Mouse (Mus musculus) ovary, postnatal 14 days (tissue): Measurements from ENCODE around the gene Zfand2a.
A peak's percentile ranks its signal among the peaks of the same experiment; 100 is the strongest.

Experiments used
- DNase-seq: peaks from one replicate; pipeline ENCODE4 v3.0.0; 2022; ENCODE audit warnings: low spot score

Gene Zfand2a

GRCm38 (mm10) chr5:139429818-139430341 lies 54.5 kb downstream of the Zfand2a start:
- DNase-seq, result no peak

DNA sequence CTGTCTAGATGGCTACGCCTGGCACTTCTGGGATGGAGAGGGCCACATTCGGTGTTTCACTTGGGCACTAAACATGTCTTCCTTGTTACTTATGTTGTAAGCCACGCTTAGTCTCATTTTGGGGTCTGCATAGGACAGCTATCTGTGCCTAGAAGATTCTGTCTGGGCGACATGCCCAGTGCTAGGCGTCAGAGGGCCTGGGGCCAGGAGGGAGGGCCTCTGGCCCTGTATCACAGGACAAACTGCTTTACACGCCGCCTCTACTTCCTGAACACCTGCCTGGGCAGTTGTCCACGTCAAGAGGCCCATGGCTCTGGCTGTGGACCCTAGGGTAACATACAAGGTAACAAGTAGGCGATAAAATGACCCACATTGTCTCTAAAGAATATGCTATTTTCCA lies 56.4 kb downstream of the Zfand2a start:
- DNase-seq, result no peak

GRCm38 (mm10) chr5:139427001-139427400 lies 57.3 kb downstream of the Zfand2a start:
- DNase-seq, result no peak

DNA sequence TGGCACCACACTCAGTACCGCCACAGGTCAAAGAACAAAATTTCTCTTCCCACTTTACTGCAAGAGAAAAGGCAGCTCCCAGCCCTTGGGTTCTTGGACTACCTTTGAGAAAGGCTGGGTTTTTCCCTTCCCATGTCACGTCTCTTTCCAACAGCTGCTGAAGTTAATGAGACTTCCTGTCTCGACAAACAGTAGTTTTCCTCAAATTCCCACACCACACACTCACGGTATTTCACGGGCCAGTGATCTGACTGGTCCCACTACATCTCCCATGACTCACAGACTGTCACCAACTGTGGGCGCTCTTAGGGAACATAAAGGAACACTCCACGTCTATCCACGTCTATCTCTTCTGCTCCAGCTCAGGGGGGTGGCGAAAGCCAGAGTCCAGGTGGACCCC lies 59.2 kb downstream of the Zfand2a start:
- no peak for DNase-seq

DNA sequence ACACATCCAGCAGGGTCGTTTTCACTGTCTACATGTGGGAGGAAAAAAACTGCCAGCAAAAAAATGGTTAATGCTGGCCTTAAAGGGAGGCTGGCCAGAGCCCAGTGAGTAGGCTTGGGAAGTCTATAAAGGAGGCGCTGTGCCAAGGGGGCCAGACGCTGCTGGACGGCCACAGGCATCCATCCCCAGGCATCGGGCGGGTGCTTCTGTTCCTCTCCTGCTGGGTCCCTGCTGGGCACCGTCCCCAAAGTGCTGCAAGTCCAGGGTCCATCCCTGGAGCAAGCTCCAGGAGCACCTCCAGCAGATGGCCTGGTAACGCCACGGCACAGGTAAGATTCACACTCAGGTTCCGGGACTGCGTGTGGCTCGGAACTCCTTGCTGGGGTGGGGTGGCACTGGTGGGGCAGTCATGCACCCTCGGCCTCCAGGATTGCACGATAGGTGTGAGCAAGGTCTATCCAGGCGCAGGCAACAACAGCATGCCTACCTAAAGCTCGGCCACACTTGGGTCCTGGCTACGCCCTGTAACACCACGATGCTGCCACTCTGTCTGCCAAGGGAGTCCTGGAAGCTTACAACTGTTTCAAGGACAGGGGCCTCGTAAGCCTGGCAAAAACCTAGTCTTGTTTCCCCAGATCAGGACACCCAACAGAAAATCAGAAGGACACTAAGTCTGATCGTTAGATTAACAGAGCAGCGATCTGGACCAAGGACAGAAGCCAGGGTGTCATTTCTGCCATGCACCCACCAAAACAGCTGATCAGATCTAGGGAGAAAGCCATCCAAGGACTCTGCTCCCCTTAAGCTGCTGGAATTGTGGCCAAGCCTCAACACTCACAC lies 61.1 kb downstream of the Zfand2a start, which contains the start of gene Gper1:
TSS of gene Gper1 (plus strand) at position 126 of the 840 bp plus-strand sequence.
- DNase-seq, result peak; percentile 52
